Mouse (Mus musculus) liver, embryonic 16.5 days (tissue): ENCODE measurements around the gene Slc47a1. TPM values are rescaled to one million over a fixed set of nuclear protein-coding genes. Genes with fewer than 3 reads are reported as not detected.
"Not testable (repeated sequence)": the region's sequence is repeated elsewhere in the genome, so short reads cannot be mapped to it uniquely, and the experiment has no call there.

Experiments
- ATAC-seq: fragments of 200-750 bp; cut with Nextera tagmentation; 2 replicates; pipeline ENCODE4 v1.8.0; 2017; ENCODE audit warnings: low read depth, mild to moderate bottlenecking, moderate number of reproducible peaks, moderate library complexity
- H3K27ac ChIP-seq: fragments of 300-500 bp; sonication (generic); 2 replicates; pipeline ENCODE4 v1.5.1; 2014; ENCODE audit warnings: mild to moderate bottlenecking, low read length
- H3K27me3 ChIP-seq: fragments of 300-500 bp; sonication (generic); 2 replicates; pipeline ENCODE4 v1.6.1; 2014; ENCODE audit warnings: low read depth, low read length, mixed read lengths; ENCODE audit not compliant: control insufficient read depth, insufficient read depth
- H3K36me3 ChIP-seq: fragments of 300-500 bp; sonication (generic); 2 replicates; pipeline ENCODE4 v1.6.1; 2014; ENCODE audit warnings: mild to moderate bottlenecking; ENCODE audit not compliant: control insufficient read depth, insufficient read depth
- H3K4me1 ChIP-seq: fragments of 300-500 bp; sonication (generic); 2 replicates; pipeline ENCODE4 v1.6.1; 2014; ENCODE audit warnings: low read depth, low read length, mixed read lengths; ENCODE audit not compliant: control insufficient read depth
- H3K4me2 ChIP-seq: fragments of 300-500 bp; sonication (generic); 2 replicates; pipeline ENCODE4 v1.6.1; 2014; ENCODE audit warnings: low read depth, low read length, mixed read lengths
- H3K4me3 ChIP-seq: fragments of 300-500 bp; sonication (generic); 2 replicates; pipeline ENCODE4 v1.5.1; 2014; ENCODE audit warnings: low read depth, mild to moderate bottlenecking, low read length
- H3K9ac ChIP-seq: fragments of 300-500 bp; sonication (generic); 2 replicates; pipeline ENCODE4 v1.6.1; 2014; ENCODE audit warnings: low read depth, low read length
- H3K9me3 ChIP-seq: fragments of 300-500 bp; sonication (generic); replicated peaks from 2 replicates; pipeline ENCODE4 v1.6.1; 2016; ENCODE audit warnings: low read length; ENCODE audit not compliant: control insufficient read depth
- WGBS: fragments of 180-500 bp; shearing (Covaris S2); extraction: QIAGEN DNeasy Blood & Tissue Kit; methylation state at CpG from one replicate; pipeline ENCODE4 v1.1.7; 2014; ENCODE audit not compliant: insufficient replicate concordance; 5-methylcytosine and 5-hydroxymethylcytosine counted together
- polyA plus RNA-seq: library from polyadenylated mRNA; unstranded; fragments of >200 nt; fragmentation: Nextera tagmentation; extraction: Ambion mirVana; gene quantifications from 2 replicates; pipeline ENCODE4 v1.2.1, GENCODE M21; 2015

Slc47a1 gene
- polyA plus RNA-seq, 1 experiment from 2014 or later: 23.6 TPM

- Histone ChIP-seq H3K36me3 (no peaks in the 10 kb centered on the region), H3K4me1 (no peaks in the 10 kb centered on the region; the same call in 1 of the 2 replicates), H3K27ac (no peak overlapping the region), H3K9me3 (no peaks in the 10 kb centered on the region), H3K27me3 (peaks cover 3% of the 10 kb centered on the region; the same call in 1 of the 2 replicates), H3K9ac (no peak overlapping the region), H3K4me3 (no peak overlapping the region), H3K4me2 (no peak overlapping the region)
- ATAC-seq: no peak
- 0% methylated on average over 1 of the region's 1 CpGs for WGBS
Observed at GRCm38 (mm10) chr11:61410129-61410528, 32.0 kb upstream of the Slc47a1 start.

GRCm38 (mm10) chr11:61409051-61409450 is 30.9 kb upstream of the Slc47a1 start:
- WGBS: 16% methylated on average over 3 of the region's 3 CpGs
- no peak overlapping the region for H3K27ac ChIP-seq
- no peak for ATAC-seq
- H3K4me3 ChIP-seq: peak overlapping the region; percentile 76
- H3K4me1 ChIP-seq: no peaks in the 10 kb centered on the region; the same call in 1 of the 2 replicates
- no peaks in the 10 kb centered on the region for H3K36me3 ChIP-seq
- peaks cover 5% of the 10 kb centered on the region; the same call in 1 of the 2 replicates for H3K27me3 ChIP-seq
- no peak overlapping the region for H3K9ac ChIP-seq
- H3K9me3 ChIP-seq: no peaks in the 10 kb centered on the region
- peak overlapping the region; percentile 70 for H3K4me2 ChIP-seq

- H3K4me1 ChIP-seq: no peaks in the 10 kb centered on the region; the same call in 1 of the 2 replicates
- H3K27ac ChIP-seq: peak overlapping the region; percentile 78
- H3K4me3 ChIP-seq: peak overlapping the region; percentile 76
- WGBS: under 1% methylated on average over 63 of the region's 64 CpGs
- H3K9ac ChIP-seq: peak overlapping the region; percentile 72
- H3K27me3 ChIP-seq: peaks cover 5% of the 10 kb centered on the region; the same call in 1 of the 2 replicates
- peak; percentile 86 for ATAC-seq
- H3K9me3 ChIP-seq: no peaks in the 10 kb centered on the region
- H3K36me3 ChIP-seq: no peaks in the 10 kb centered on the region
- H3K4me2 ChIP-seq: peak overlapping the region; percentile 70
Observed at GRCm38 (mm10) chr11:61408184-61409027, 30.3 kb upstream of the Slc47a1 start.

- H3K27me3 ChIP-seq: peaks cover 5% of the 10 kb centered on the region; the same call in 1 of the 2 replicates
- peak; percentile 90 for ATAC-seq
- peak overlapping the region; percentile 70 for H3K4me2 ChIP-seq
Observed at GRCm38 (mm10) chr11:61407638-61408183, 29.6 kb upstream of the Slc47a1 start.

GRCm38 (mm10) chr11:61401794-61402193 is 23.6 kb upstream of the Slc47a1 start:
- WGBS: 64% methylated on average over 4 of the region's 4 CpGs
- no peak overlapping the region for H3K9ac ChIP-seq
- no peak overlapping the region for H3K4me3 ChIP-seq
- H3K9me3 ChIP-seq: no peaks in the 10 kb centered on the region
- H3K27me3 ChIP-seq: peaks cover 2% of the 10 kb centered on the region; the same call in 1 of the 2 replicates
- no peaks in the 10 kb centered on the region for H3K36me3 ChIP-seq
- no peak overlapping the region for H3K4me2 ChIP-seq
- no peak for ATAC-seq
- no peaks in the 10 kb centered on the region for H3K4me1 ChIP-seq
- H3K27ac ChIP-seq: no peak overlapping the region

More at GRCm38 (mm10) chr11:61407638-61408183, 29.6 kb upstream of the Slc47a1 start:
- H3K4me1 ChIP-seq: no peaks in the 10 kb centered on the region; the same call in 1 of the 2 replicates
- no peaks in the 10 kb centered on the region for H3K36me3 ChIP-seq
- peak overlapping the region; percentile 72 for H3K9ac ChIP-seq
- H3K9me3 ChIP-seq: no peaks in the 10 kb centered on the region
- 2% methylated on average over 39 of the region's 39 CpGs for WGBS
- peak overlapping the region; percentile 76 for H3K4me3 ChIP-seq
- H3K27ac ChIP-seq: peak overlapping the region; percentile 78

GRCm38 (mm10) chr11:61400681-61401346 is 22.7 kb upstream of the Slc47a1 start:
- Histone ChIP-seq H3K4me3 (no peak overlapping the region), H3K36me3 (no peaks in the 10 kb centered on the region), H3K4me2 (no peak overlapping the region), H3K27ac (no peak overlapping the region), H3K4me1 (no peaks in the 10 kb centered on the region), H3K27me3 (0 out of 2 replicates have a peak, but pooled peaks cover 2% of the 10 kb centered on the region), H3K9ac (no peak overlapping the region), H3K9me3 (no peaks in the 10 kb centered on the region)
- no peak for ATAC-seq
- WGBS: 71% methylated on average over 8 of the region's 8 CpGs

- not testable (repeated sequence) for H3K36me3 ChIP-seq, H3K9ac ChIP-seq
- WGBS: 82% methylated on average over 18 of the region's 18 CpGs
Observed at GRCm38 (mm10) chr11:61397423-61398043, 19.4 kb upstream of the Slc47a1 start.

GRCm38 (mm10) chr11:61388936-61389335 is 10.8 kb upstream of the Slc47a1 start:
- no peaks in the 10 kb centered on the region for H3K36me3 ChIP-seq
- H3K4me3 ChIP-seq: no peak overlapping the region
- H3K4me1 ChIP-seq: no peaks in the 10 kb centered on the region
- no peak for ATAC-seq
- no peaks in the 10 kb centered on the region for H3K27me3 ChIP-seq
- no peaks in the 10 kb centered on the region for H3K9me3 ChIP-seq
- H3K9ac ChIP-seq: no peak overlapping the region
- 35% methylated on average over 4 of the region's 4 CpGs for WGBS
- H3K4me2 ChIP-seq: no peak overlapping the region
- H3K27ac ChIP-seq: no peak overlapping the region

More at GRCm38 (mm10) chr11:61397423-61398043, 19.4 kb upstream of the Slc47a1 start:
- not testable (repeated sequence) for H3K27ac ChIP-seq, H3K4me1 ChIP-seq, H3K4me2 ChIP-seq, ATAC-seq, H3K4me3 ChIP-seq, H3K27me3 ChIP-seq, H3K9me3 ChIP-seq
